Mouse (Mus musculus) lung, adult 2 months (tissue): ENCODE data around the gene Ssxb6.
"Not testable (repeated sequence)": the region's sequence is repeated elsewhere in the genome, so short reads cannot be mapped to it uniquely, and the experiment has no call there.

Source experiments
- CTCF ChIP-seq: fragments of 200-500 bp; IDR thresholded peaks from 2 replicates; pipeline ENCODE4 v1.5.1; 2011; ENCODE audit warnings: mild to moderate bottlenecking, low read length, control low read depth; ENCODE audit not compliant: insufficient read depth
- POLR2A ChIP-seq: fragments of 200-500 bp; IDR thresholded peaks from 2 replicates; pipeline ENCODE4 v1.6.1; 2011; ENCODE audit warnings: low read depth, mild to moderate bottlenecking, control low read depth, low read length, borderline replicate concordance; ENCODE audit errors: extremely low read depth

DNA sequence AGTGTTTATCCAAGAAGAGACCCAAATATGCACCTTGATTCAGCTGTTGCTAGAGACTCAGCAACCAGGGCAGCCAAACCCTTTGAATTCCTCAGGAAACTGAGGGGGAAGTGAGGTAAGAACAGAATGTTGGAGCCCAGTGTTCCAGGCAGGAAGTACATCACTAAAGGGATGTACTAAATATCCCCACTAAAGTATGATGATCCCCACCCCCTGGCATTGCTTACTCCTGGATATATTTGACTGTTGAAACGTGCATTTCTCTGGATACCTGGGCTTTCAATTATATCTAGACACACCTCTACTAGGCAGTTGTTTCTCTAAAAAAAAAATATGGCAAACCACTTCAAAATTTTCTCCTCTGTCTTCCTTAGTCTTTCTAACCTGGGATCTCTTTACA is 43.7 kb upstream of the Ssxb6 start, which contains the start of gene Ssxb3:
- not testable (repeated sequence) for TF ChIP-seq CTCF, POLR2A
